Mouse (Mus musculus) cerebellum, adult 2 months (tissue): Measurements from ENCODE around the gene Fbrsl1. TPM values are rescaled to one million over a fixed set of nuclear protein-coding genes. Genes with fewer than 3 reads are reported as not detected.

Experiments
- DNase-seq, 2 experiments: peaks; one replicate each; pipeline ENCODE4 v3.0.0; 2021
- H3K27ac ChIP-seq: fragments of 200-500 bp; 2 replicates; pipeline ENCODE4 v1.5.1; 2012; ENCODE audit warnings: low read length, control low read depth, inconsistent platforms; ENCODE audit not compliant: insufficient read depth
- H3K27me3 ChIP-seq: fragments of 200-500 bp; 2 replicates; pipeline ENCODE4 v1.6.1; 2012; ENCODE audit warnings: inconsistent platforms, mild to moderate bottlenecking, low read length, moderate library complexity; ENCODE audit not compliant: control insufficient read depth, insufficient read depth
- H3K4me1 ChIP-seq: fragments of 200-500 bp; 2 replicates; pipeline ENCODE4 v1.6.1; 2011; ENCODE audit warnings: low read length; ENCODE audit not compliant: control insufficient read depth, insufficient read depth
- H3K4me3 ChIP-seq: fragments of 200-500 bp; replicated peaks from 2 replicates; pipeline ENCODE3; 2011; ENCODE audit warnings: mild to moderate bottlenecking, low read depth, low read length, control low read depth; ENCODE audit not compliant: insufficient read depth
- CTCF ChIP-seq: fragments of 200-500 bp; IDR thresholded peaks from 2 replicates; pipeline ENCODE4 v1.5.1; 2011; ENCODE audit warnings: low read depth, mild to moderate bottlenecking, control low read depth, low read length, moderate library complexity, borderline replicate concordance; ENCODE audit not compliant: insufficient read depth
- POLR2A ChIP-seq: fragments of 200-500 bp; IDR thresholded peaks from 2 replicates; pipeline ENCODE4 v1.6.1; 2011; ENCODE audit warnings: low read length, control low read depth, borderline replicate concordance; ENCODE audit not compliant: insufficient read depth
- WGBS: fragments of 180-500 bp; shearing (Covaris S2); methylation state at CpG from one replicate; pipeline ENCODE4 v1.1.7; 2018; 5-methylcytosine and 5-hydroxymethylcytosine counted together
- polyA plus RNA-seq: library from polyadenylated mRNA; depleted of rRNA; stranded (reverse); fragments of >200 nt; gene quantifications from 2 replicates; pipeline ENCODE4 v1.2.3, GENCODE M21; 2012

Gene Fbrsl1
- polyA plus RNA-seq, 1 experiment: 65.4 TPM

- TF ChIP-seq CTCF: no peak
- no peak for TF ChIP-seq POLR2A
- Histone ChIP-seq H3K27ac (no peak overlapping the region), H3K4me3 (no peak overlapping the region), H3K4me1 (no peaks in the 10 kb centered on the region), H3K27me3 (no peaks in the 10 kb centered on the region)
- WGBS: 45% methylated on average over 5 of the region's 5 CpGs
- no peak for DNase-seq
These were observed 38.5 kb upstream of the Fbrsl1 start for GRCm38 (mm10) chr5:110486674-110487334.

- 90% methylated on average over 3 of the region's 3 CpGs for whole genome bisulfite sequencing
These were observed 36.4 kb upstream of the Fbrsl1 start for GRCm38 (mm10) chr5:110484711-110485110.

GRCm38 (mm10) chr5:110479228-110479627, 30.9 kb upstream of the Fbrsl1 start:
- Histone ChIP-seq H3K4me1 (no peaks in the 10 kb centered on the region), H3K27me3 (no peaks in the 10 kb centered on the region; the same call in 1 of the 2 replicates), H3K4me3 (no peak overlapping the region), H3K27ac (no peak overlapping the region)
- WGBS: 86% methylated on average over 8 of the region's 8 CpGs
- DNase-seq: no peak
- TF ChIP-seq CTCF (no peak), POLR2A (no peak)

More at GRCm38 (mm10) chr5:110484711-110485110, 36.4 kb upstream of the Fbrsl1 start:
- no peak for TF ChIP-seq POLR2A
- no peak for TF ChIP-seq CTCF
- Histone ChIP-seq H3K4me3 (no peak overlapping the region), H3K27me3 (no peaks in the 10 kb centered on the region), H3K4me1 (no peaks in the 10 kb centered on the region), H3K27ac (no peak overlapping the region)
- no peak for DNase-seq

- WGBS: 83% methylated on average over 11 of the region's 11 CpGs
These were observed 25.9 kb upstream of the Fbrsl1 start for GRCm38 (mm10) chr5:110474156-110474555.

GRCm38 (mm10) chr5:110472834-110473233, 24.5 kb upstream of the Fbrsl1 start:
- no peak overlapping the region for H3K4me3 ChIP-seq
- no peak for DNase-seq
- TF ChIP-seq CTCF (no peak), POLR2A (no peak)
- H3K4me1 ChIP-seq: no peaks in the 10 kb centered on the region
- H3K27ac ChIP-seq: no peak overlapping the region
- WGBS: 40% methylated on average over 1 of the region's 1 CpGs
- no peaks in the 10 kb centered on the region for H3K27me3 ChIP-seq

More at GRCm38 (mm10) chr5:110474156-110474555, 25.9 kb upstream of the Fbrsl1 start:
- no peak for DNase-seq
- no peak for TF ChIP-seq CTCF
- TF ChIP-seq POLR2A: no peak
- Histone ChIP-seq H3K27ac (no peak overlapping the region), H3K4me1 (no peaks in the 10 kb centered on the region), H3K27me3 (no peaks in the 10 kb centered on the region; the same call in 1 of the 2 replicates), H3K4me3 (no peak overlapping the region)

- H3K27me3 ChIP-seq: no peaks in the 10 kb centered on the region
- H3K4me3 ChIP-seq: no peak overlapping the region
- 36% methylated on average over 5 of the region's 5 CpGs for WGBS
- H3K4me1 ChIP-seq: no peaks in the 10 kb centered on the region; the same call in 1 of the 2 replicates
- no peak overlapping the region for H3K27ac ChIP-seq
- TF ChIP-seq POLR2A (no peak), CTCF (no peak)
- DNase-seq: no peak
These were observed 23.7 kb upstream of the Fbrsl1 start for GRCm38 (mm10) chr5:110471981-110472476.

- Histone ChIP-seq H3K27me3 (no peaks in the 10 kb centered on the region), H3K4me3 (no peak overlapping the region), H3K4me1 (peaks cover 6% of the 10 kb centered on the region; the same call in 1 of the 2 replicates), H3K27ac (no peak overlapping the region)
- 81% methylated on average over 4 of the region's 4 CpGs for WGBS
- TF ChIP-seq POLR2A (no peak), CTCF (no peak)
- no peak for DNase-seq
These were observed 23.0 kb upstream of the Fbrsl1 start for GRCm38 (mm10) chr5:110471285-110471684.

- Histone ChIP-seq H3K27me3 (no peaks in the 10 kb centered on the region), H3K4me1 (peaks cover 9% of the 10 kb centered on the region; the same call in 1 of the 2 replicates), H3K4me3 (no peak overlapping the region), H3K27ac (no peak overlapping the region)
- WGBS: 94% methylated on average over 8 of the region's 8 CpGs
- TF ChIP-seq CTCF (no peak), POLR2A (no peak)
- no peak for DNase-seq
These were observed 21.1 kb upstream of the Fbrsl1 start for GRCm38 (mm10) chr5:110469227-110469925.
